Mouse (Mus musculus) kidney, adult 8-10 months (tissue): ENCODE measurements around the gene Hid1.
"Not testable (repeated sequence)": the region's sequence is repeated elsewhere in the genome, so short reads cannot be mapped to it uniquely, and the experiment has no call there.

Experiments used
- DNase-seq, 2 experiments: peaks; one replicate each; pipeline ENCODE4 v3.0.0; 2022

The Hid1 gene

DNA sequence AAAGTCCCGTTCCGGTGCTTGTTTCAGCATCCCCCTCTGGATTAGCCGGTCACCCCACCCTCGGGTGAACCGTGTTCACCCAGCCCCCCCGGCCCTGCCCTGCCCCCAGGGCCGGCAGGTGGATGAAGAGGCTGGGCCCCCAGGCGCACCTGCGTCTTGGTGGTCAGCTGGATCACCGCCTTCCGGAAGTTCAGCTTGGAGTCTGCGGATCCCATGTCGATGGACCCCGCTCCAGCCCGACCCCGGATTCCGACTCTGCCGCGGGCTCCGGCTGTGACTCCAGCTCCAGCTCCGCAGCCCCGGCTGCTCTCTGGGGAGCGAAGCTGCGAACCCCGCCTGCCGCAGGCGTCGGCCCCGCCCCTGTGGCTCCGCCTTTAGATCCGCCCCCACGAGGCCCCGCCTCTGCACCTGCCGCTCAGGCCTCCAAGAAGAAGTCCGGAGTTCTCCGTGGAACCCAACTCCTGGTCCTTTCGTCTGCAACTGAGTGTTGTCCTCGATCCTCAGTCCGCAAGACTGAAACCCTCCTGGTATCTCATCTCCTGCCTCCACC is at the start of gene Hid1:
Gene Hid1 (minus strand): TSS at position 362 of the 550 bp plus-strand sequence.
- DNase-seq: peak; percentile 82 to 89

GRCm38 (mm10) chr11:115409556-115409955 is 42.0 kb upstream of the Hid1 start:
- no peak for DNase-seq

DNA sequence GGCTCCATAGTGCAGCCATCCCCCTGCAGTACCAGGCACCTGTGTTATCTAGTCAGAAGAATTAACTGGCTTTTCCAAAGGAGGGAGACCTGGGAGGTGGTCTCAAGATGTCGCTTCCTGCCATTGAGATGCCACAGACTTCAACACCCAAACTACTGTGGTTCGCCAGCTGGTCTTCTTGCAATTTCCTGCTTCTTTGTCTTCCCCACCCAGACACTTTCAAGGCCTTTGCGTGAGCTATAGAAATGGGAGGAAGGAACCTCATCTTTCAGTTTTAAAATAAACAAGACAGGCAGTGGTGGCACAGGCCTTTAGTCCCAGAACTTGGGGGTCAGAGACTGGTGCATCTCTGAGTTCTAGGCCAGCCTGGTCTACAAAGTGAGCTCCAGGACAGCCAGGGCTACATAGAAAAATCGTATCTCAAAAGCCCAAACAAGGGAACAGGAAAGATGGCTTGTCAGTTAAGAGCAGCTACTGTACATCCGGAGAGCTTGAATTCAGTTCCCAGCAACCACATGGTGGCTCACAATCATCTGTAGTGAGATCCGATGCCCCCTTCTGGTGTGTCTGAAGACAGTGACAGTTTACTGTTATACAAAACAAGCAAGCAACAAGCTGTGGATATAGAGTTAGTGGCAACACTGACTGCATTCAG is 40.8 kb upstream of the Hid1 start:
- DNase-seq: no peak

DNA sequence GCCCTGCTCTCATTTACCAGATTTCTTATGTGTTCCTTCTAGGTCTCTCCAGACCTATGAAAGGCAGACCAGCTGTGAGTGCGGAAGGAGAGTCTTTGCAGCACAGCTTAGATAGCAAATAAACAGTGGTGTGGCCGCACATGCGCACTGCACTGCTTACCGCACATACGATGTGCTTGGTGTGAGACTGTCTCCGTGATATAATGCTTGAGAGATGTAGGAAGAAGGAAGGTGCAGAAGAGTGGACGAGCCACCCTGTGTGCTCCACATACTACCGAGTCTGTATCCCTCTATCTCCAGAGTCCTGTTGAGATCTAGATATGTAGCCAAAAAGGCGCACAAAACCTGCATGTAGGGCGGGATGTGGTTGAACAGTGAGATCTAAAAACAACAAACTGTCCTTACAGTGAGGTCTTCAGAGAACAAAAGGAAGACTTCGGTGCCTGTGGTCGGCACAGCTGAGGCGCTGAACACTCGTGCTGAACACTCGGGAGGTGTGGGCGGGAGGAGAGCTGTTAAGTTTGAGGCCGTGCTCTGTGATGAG is 39.4 kb upstream of the Hid1 start:
- no peak for DNase-seq

DNA sequence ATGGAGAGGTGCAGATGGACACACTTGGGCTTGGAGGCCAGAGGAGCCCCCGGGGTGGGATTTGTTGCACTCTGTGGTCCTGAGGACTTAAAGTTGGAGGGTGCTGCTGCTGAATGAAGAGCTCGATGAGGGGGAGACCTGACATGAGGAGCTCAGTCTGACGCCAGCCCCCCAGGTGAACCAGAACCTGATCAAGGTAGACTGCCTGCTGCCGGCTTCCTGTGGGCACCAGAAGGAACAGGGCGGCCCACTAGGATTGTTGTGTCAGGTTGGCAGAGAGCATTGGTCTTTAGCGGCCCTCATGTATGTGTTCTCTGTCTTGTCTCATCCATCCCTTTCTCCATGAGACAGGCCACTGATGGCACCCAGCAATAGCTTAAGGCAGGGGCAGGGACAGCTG is 38.2 kb upstream of the Hid1 start:
- no peak for DNase-seq

GRCm38 (mm10) chr11:115403338-115404124 is 36.0 kb upstream of the Hid1 start, which contains the start of gene Mrpl58:
Gene Mrpl58, plus strand, starts transcription at chr11:115403752.
- peak; percentile 76 to 88 for DNase-seq

GRCm38 (mm10) chr11:115400630-115401391 is 33.3 kb upstream of the Hid1 start:
- DNase-seq: no peak

- DNase-seq: no peak
These were observed 32.6 kb upstream of the Hid1 start for GRCm38 (mm10) chr11:115400126-115400525.

DNA sequence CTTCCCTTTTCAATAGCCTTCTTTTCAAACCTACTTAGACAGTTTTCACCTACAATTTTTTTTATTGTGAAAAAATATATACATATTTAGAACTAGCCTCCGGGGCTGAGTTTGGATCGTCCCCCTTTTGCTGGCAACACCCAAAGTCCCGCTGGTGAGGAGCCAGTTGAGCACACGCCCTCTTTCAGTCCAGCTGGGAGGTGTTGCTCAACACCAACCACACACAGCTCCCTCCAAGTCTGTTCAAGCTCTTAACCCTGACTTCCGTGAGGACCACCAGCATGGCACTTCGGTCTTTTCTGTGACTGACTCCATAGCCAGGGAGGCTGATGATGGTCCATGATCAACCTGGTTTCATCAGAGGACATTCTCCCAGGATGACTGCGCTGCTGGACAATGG is 30.5 kb upstream of the Hid1 start:
- no peak for DNase-seq

DNA sequence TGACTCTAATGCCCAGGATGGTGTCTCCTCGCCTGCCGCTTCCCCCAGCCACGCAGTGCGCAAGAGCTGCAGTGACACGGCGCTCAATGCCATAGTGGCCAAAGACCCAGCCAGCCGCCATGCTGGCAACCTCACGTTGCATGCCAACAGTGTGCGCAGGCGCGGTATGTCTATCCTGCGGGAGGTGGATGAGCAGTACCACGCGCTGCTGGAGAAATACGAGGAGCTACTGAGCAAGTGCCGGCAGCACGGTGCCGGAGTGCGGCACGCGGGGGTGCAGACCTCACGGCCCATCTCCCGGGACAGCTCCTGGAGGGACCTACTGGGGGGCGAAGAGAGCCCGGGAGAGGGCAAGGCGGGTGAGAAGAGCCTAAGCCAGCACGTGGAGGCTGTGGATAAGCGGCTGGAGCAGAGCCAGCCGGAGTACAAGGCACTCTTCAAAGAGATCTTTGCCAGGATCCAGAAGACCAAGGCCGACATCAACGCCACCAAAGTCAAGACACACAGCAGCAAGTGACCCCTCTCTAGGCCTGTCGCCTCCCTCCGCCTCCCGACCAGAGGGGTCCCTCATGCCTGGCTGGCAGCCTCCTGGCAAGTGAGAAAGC is 26.3 kb upstream of the Hid1 start:
- no peak for DNase-seq

DNA sequence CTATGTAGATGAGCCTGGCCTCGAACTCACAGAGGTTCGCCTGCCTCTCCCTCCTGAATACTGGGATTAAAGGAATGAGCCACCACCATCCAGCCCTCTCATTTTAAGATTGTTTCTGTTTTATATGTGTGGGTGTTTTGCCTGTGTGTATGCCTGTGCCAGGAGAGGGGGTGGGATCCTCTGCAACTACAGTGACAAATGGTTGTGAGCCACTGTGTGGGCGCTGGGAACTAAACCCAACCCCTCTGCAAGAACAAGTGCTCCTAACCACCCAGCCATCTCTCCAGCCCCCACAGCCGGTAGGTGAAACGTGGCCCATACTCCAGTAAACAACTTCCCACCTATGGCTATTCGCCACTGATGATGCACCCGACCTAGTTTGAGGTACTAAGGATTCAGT is 23.8 kb upstream of the Hid1 start:
- DNase-seq: no peak

- DNase-seq: not testable (repeated sequence)
These were observed 19.3 kb upstream of the Hid1 start for GRCm38 (mm10) chr11:115386859-115387258.

- no peak for DNase-seq
These were observed 17.0 kb upstream of the Hid1 start for GRCm38 (mm10) chr11:115384587-115384986.

- no peak for DNase-seq
These were observed 16.3 kb upstream of the Hid1 start for GRCm38 (mm10) chr11:115383701-115384474.

DNA sequence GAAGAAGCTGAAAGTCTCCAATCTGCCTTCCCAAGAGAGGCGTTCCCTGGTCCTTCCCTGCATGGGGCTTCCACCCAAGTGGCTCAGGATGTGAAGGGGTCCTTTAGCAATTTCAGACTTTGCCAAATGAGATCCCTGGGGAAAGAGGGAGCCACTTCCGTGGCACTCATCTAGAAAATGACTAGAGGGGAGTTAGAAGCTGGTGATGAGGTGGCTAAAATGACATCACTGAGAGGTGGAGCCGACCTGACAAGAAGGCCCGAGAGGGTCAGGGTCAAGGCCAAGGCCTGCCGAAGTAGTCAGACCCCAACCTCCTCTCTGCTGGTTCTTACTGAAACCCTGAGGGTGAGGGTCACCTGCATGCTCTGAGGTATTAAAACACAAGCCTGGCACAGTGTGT is 15.3 kb upstream of the Hid1 start:
- DNase-seq: no peak

DNA sequence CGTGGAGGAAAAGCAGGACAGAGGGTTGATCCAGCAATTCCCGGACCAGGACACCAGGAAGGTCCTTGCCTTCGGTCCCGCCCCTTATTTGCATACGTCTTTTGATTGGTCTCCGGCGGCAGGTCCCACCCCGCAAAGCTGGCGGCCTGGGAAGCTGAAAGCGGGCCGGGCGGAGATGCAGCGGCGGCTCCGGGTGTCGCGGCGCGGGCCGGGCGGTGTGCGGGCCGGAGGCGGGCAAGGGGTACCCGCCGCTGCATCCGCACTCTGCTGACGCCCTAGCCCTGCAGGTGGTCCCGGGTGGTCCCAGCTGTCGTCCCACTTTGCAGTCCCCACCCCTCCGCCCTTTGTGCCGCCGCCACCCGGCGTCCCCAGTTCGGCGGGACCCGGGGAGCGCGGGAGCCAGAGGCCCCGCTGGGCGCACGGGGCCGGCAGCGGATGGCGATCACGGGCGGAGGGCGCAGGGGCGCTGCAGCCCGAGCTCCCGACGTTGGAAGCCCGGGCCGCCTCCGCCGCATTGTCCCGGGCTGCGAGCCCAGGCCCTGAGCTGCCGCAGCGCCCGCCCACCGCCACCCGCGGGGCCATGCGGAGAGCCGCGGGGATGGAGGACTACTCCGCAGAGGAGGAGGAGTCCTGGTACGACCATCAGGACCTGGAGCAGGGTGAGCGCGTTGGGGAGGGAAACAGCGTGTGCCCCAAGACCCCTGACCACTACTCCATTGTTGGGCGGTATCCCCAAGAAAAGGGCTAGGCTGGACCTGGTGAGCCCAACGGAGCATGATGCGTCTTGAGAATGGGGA is 14.4 kb upstream of the Hid1 start, which contains the start of gene Cdr2l:
Gene Cdr2l (plus strand): TSS at position 174 of the 797 bp plus-strand sequence.
- peak; percentile 92 for DNase-seq

- no peak for DNase-seq
These were observed 13.7 kb upstream of the Hid1 start for GRCm38 (mm10) chr11:115381276-115381675.

DNA sequence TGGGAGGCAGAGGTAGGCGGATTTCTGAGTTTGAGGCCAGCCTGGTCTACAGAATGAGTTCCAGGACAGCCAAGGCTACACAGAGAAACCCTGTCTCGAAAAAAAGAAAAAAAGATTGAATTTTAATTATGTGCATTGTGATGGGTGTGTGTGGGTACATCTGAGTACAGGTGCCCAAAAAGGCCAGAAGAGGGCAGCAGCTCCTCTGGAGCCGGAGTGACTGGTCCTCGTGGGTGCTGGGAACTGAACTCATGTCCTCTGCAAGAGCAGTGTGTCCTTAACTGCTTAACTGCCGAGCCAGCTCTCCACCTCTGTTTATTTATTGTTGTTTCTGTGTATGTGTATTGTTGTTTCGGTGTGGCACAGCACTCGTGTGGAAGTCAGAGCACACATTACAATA is 10.3 kb upstream of the Hid1 start:
- no peak for DNase-seq

- no peak for DNase-seq
These were observed 9.7 kb upstream of the Hid1 start for GRCm38 (mm10) chr11:115377254-115377653.

DNA sequence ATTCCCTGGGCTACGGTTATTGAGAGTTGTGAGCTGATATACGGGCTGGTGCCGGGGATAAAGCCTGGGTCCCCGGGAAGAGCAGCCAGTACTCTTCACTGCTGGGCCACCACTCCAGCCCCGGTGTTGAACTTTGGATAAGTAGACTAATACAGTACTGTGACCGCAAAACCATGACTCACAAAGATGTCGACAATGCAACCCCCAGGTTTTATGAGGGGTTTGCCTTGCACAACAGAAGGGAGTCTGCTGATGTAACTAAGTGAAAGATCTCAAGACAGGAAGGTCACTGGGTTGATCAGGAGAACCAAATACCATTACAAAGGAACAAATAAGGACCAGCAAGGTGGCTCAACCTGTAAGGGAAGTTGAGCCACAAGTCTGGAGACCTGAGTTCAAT is 9.2 kb upstream of the Hid1 start:
- DNase-seq: no peak
